Mouse (Mus musculus): ENCODE results near the gene Acaca.

The Acaca gene

GRCm38 (mm10) chr11:84411642-84412018 lies 282.2 kb downstream of the Acaca start:
- Histone ChIP-seq H3K27me3 (ENCODE audit: insufficient read depth, low read length) (0 out of 2 replicates have a peak, but pooled peaks cover 8% of the 10 kb centered on the region), H3K36me3 (ENCODE audit: insufficient read depth, low read length) (no peaks in the 10 kb centered on the region), H3K4me1 (replicated peaks; ENCODE audit: low read depth, low read length) (peaks cover 43% of the 10 kb centered on the region), H3K9me3 (ENCODE audit: low read length) (peaks cover 3% of the 10 kb centered on the region), H3K4me3 (replicated peaks; ENCODE audit: low read length) (no peak overlapping the region)
- TF ChIP-seq NANOG (IDR thresholded peaks at IDR 0.05; ENCODE audit: borderline replicate concordance, low read length): no peak

GRCm38 (mm10) chr11:84412201-84412934 lies 282.9 kb downstream of the Acaca start:
- TF ChIP-seq CTCF (conservative IDR thresholded peaks at IDR 0.05; ENCODE audit: low read length) (no peak), POU5F1 (IDR thresholded peaks at IDR 0.05; ENCODE audit: borderline replicate concordance, low read length) (no peak), NANOG (IDR thresholded peaks at IDR 0.05; ENCODE audit: borderline replicate concordance, low read length) (no peak)
- Histone ChIP-seq H3K4me3 (replicated peaks; ENCODE audit: low read length) (no peak overlapping the region), H3K27me3 (ENCODE audit: insufficient read depth, low read length) (0 out of 2 replicates have a peak, but pooled peaks cover 8% of the 10 kb centered on the region), H3K4me1 (replicated peaks; ENCODE audit: low read depth, low read length) (peaks cover 43% of the 10 kb centered on the region), H3K9me3 (ENCODE audit: low read length) (no peaks in the 10 kb centered on the region), H3K36me3 (ENCODE audit: insufficient read depth, low read length) (no peaks in the 10 kb centered on the region)

- Histone ChIP-seq H3K27me3 (ENCODE audit: insufficient read depth, low read length) (0 out of 2 replicates have a peak, but pooled peaks cover 8% of the 10 kb centered on the region), H3K4me3 (replicated peaks; ENCODE audit: low read length) (peak overlapping the region; percentile 66), H3K9me3 (ENCODE audit: low read length) (no peaks in the 10 kb centered on the region), H3K36me3 (ENCODE audit: insufficient read depth, low read length) (no peaks in the 10 kb centered on the region), H3K4me1 (replicated peaks; ENCODE audit: low read depth, low read length) (peaks cover 43% of the 10 kb centered on the region)
- TF ChIP-seq POU5F1 (IDR thresholded peaks at IDR 0.05; ENCODE audit: borderline replicate concordance, low read length): no peak
- no peak for TF ChIP-seq CTCF (conservative IDR thresholded peaks at IDR 0.05; ENCODE audit: low read length)
- no peak for TF ChIP-seq NANOG (IDR thresholded peaks at IDR 0.05; ENCODE audit: borderline replicate concordance, low read length)
Measured at GRCm38 (mm10) chr11:84413111-84413510, 283.6 kb downstream of the Acaca start.

- Histone ChIP-seq H3K36me3 (ENCODE audit: insufficient read depth, low read length) (peaks cover 21% of the 10 kb centered on the region; the same call in 1 of the 2 replicates), H3K4me1 (replicated peaks; ENCODE audit: low read depth, low read length) (peaks cover 45% of the 10 kb centered on the region), H3K4me3 (replicated peaks; ENCODE audit: low read length) (no peak overlapping the region), H3K27me3 (ENCODE audit: insufficient read depth, low read length) (no peaks in the 10 kb centered on the region), H3K9me3 (ENCODE audit: low read length) (no peaks in the 10 kb centered on the region)
- TF ChIP-seq NANOG (IDR thresholded peaks at IDR 0.05; ENCODE audit: borderline replicate concordance, low read length) (no peak), CTCF (conservative IDR thresholded peaks at IDR 0.05; ENCODE audit: low read length) (no peak), POU5F1 (IDR thresholded peaks at IDR 0.05; ENCODE audit: borderline replicate concordance, low read length) (no peak)
Measured at GRCm38 (mm10) chr11:84420779-84421178, 291.3 kb downstream of the Acaca start.

- no peaks in the 10 kb centered on the region for H3K27me3 ChIP-seq (ENCODE audit: insufficient read depth, low read length)
- TF ChIP-seq CTCF (conservative IDR thresholded peaks at IDR 0.05; ENCODE audit: low read length) (no peak), POU5F1 (IDR thresholded peaks at IDR 0.05; ENCODE audit: borderline replicate concordance, low read length) (no peak), NANOG (IDR thresholded peaks at IDR 0.05; ENCODE audit: borderline replicate concordance, low read length) (no peak)
- H3K4me1 ChIP-seq (replicated peaks; ENCODE audit: low read depth, low read length): peaks cover 42% of the 10 kb centered on the region
- H3K4me3 ChIP-seq (replicated peaks; ENCODE audit: low read length): no peak overlapping the region
- H3K36me3 ChIP-seq (ENCODE audit: insufficient read depth, low read length): peaks cover 54% of the 10 kb centered on the region
- H3K9me3 ChIP-seq (ENCODE audit: low read length): no peaks in the 10 kb centered on the region
Measured at GRCm38 (mm10) chr11:84425736-84426632, 296.5 kb downstream of the Acaca start.

- peaks cover 57% of the 10 kb centered on the region for H3K36me3 ChIP-seq (ENCODE audit: insufficient read depth, low read length)
- no peak overlapping the region for H3K4me3 ChIP-seq (replicated peaks; ENCODE audit: low read length)
- H3K27me3 ChIP-seq (ENCODE audit: insufficient read depth, low read length): no peaks in the 10 kb centered on the region
- TF ChIP-seq NANOG (IDR thresholded peaks at IDR 0.05; ENCODE audit: borderline replicate concordance, low read length) (no peak), POU5F1 (IDR thresholded peaks at IDR 0.05; ENCODE audit: borderline replicate concordance, low read length) (no peak), CTCF (conservative IDR thresholded peaks at IDR 0.05; ENCODE audit: low read length) (no peak)
- H3K4me1 ChIP-seq (replicated peaks; ENCODE audit: low read depth, low read length): peaks cover 36% of the 10 kb centered on the region
- no peaks in the 10 kb centered on the region for H3K9me3 ChIP-seq (ENCODE audit: low read length)
Measured at GRCm38 (mm10) chr11:84426633-84426998, 297.1 kb downstream of the Acaca start.

- Histone ChIP-seq H3K27me3 (ENCODE audit: insufficient read depth, low read length) (no peaks in the 10 kb centered on the region), H3K4me3 (replicated peaks; ENCODE audit: low read length) (no peak overlapping the region), H3K9me3 (ENCODE audit: low read length) (no peaks in the 10 kb centered on the region), H3K36me3 (ENCODE audit: insufficient read depth, low read length) (peaks cover 70% of the 10 kb centered on the region), H3K4me1 (replicated peaks; ENCODE audit: low read depth, low read length) (peaks cover 20% of the 10 kb centered on the region)
- TF ChIP-seq CTCF (conservative IDR thresholded peaks at IDR 0.05; ENCODE audit: low read length) (peak; percentile 92), NANOG (IDR thresholded peaks at IDR 0.05; ENCODE audit: borderline replicate concordance, low read length) (no peak)
Measured at GRCm38 (mm10) chr11:84429581-84429980, 300.1 kb downstream of the Acaca start.

- no peak for TF ChIP-seq NANOG (IDR thresholded peaks at IDR 0.05; ENCODE audit: borderline replicate concordance, low read length)
- TF ChIP-seq POU5F1 (IDR thresholded peaks at IDR 0.05; ENCODE audit: borderline replicate concordance, low read length): no peak
- no peak for TF ChIP-seq CTCF (conservative IDR thresholded peaks at IDR 0.05; ENCODE audit: low read length)
- Histone ChIP-seq H3K4me1 (replicated peaks; ENCODE audit: low read depth, low read length) (peaks cover 20% of the 10 kb centered on the region), H3K27me3 (ENCODE audit: insufficient read depth, low read length) (no peaks in the 10 kb centered on the region), H3K36me3 (ENCODE audit: insufficient read depth, low read length) (peaks cover 72% of the 10 kb centered on the region), H3K4me3 (replicated peaks; ENCODE audit: low read length) (no peak overlapping the region), H3K9me3 (ENCODE audit: low read length) (no peaks in the 10 kb centered on the region)
Measured at GRCm38 (mm10) chr11:84430336-84430735, 300.9 kb downstream of the Acaca start.

Measured in E14TG2a.4 (cell line).